Mouse (Mus musculus): ENCODE measurements around the gene Crybb2.

- TF ChIP-seq POLR2A (IDR thresholded peaks at IDR 0.05; ENCODE audit: insufficient read length, low read depth) (no peak), TCF12 (IDR thresholded peaks at IDR 0.05; ENCODE audit: insufficient read depth, poor library complexity, severe bottlenecking) (no peak), USF1 (IDR thresholded peaks at IDR 0.05; ENCODE audit: low read depth) (no peak), SRF (IDR thresholded peaks at IDR 0.05; ENCODE audit: control insufficient read depth, insufficient read length, low read depth) (no peak), REST (IDR thresholded peaks at IDR 0.05; ENCODE audit: insufficient read depth, insufficient read length) (no peak), CEBPB (IDR thresholded peaks at IDR 0.05; ENCODE audit: insufficient read depth, poor library complexity, severe bottlenecking) (no peak), MYOD1 (IDR thresholded peaks at IDR 0.05; ENCODE audit: control insufficient read depth in 1 of 3, insufficient read length in 2 of 3, low read depth in 2 of 3) (no peak)
Observed at GRCm38 (mm10) chr5:113011926-113012325, 58.0 kb downstream of the Crybb2 start.

Measured in myocyte (in vitro differentiated cells).